Mouse (Mus musculus) midbrain, embryonic 15.5 days (tissue): ENCODE results near the gene Snapin. TPM values are rescaled to one million over a fixed set of nuclear protein-coding genes. Genes with fewer than 3 reads are reported as not detected.

Experiments
- ATAC-seq: fragments of 200-750 bp; cut with Nextera tagmentation; replicated peaks from 2 replicates; pipeline ENCODE4 v1.8.0; 2017; ENCODE audit warnings: moderate TSS enrichment
- H3K27ac ChIP-seq: fragments of 300-500 bp; sonication (generic); 2 replicates; pipeline ENCODE4 v1.5.1; 2015; ENCODE audit warnings: mild to moderate bottlenecking, inconsistent platforms
- H3K27me3 ChIP-seq: fragments of 300-500 bp; sonication (generic); replicated peaks from 2 replicates; pipeline ENCODE4 v1.6.1; 2015; ENCODE audit warnings: inconsistent platforms
- H3K36me3 ChIP-seq: fragments of 300-500 bp; sonication (generic); replicated peaks from 2 replicates; pipeline ENCODE4 v1.6.1; 2015; ENCODE audit warnings: inconsistent platforms
- H3K4me1 ChIP-seq: fragments of 300-500 bp; sonication (generic); 2 replicates; pipeline ENCODE4 v1.6.1; 2015; ENCODE audit warnings: inconsistent platforms
- H3K4me2 ChIP-seq: fragments of 300-500 bp; sonication (generic); 2 replicates; pipeline ENCODE4 v1.6.1; 2015; ENCODE audit warnings: inconsistent platforms, mild to moderate bottlenecking, moderate library complexity
- H3K4me3 ChIP-seq: fragments of 300-500 bp; sonication (generic); 2 replicates; pipeline ENCODE4 v1.5.1; 2015; ENCODE audit warnings: mild to moderate bottlenecking, inconsistent platforms
- H3K9ac ChIP-seq: fragments of 300-500 bp; sonication (generic); 2 replicates; pipeline ENCODE4 v1.6.1; 2015; ENCODE audit warnings: mild to moderate bottlenecking, inconsistent platforms
- H3K9me3 ChIP-seq: fragments of 300-500 bp; sonication (generic); 2 replicates; pipeline ENCODE4 v1.6.1; 2016; ENCODE audit warnings: inconsistent platforms
- WGBS: fragments of 180-500 bp; shearing (Covaris S2); methylation state at CpG from one replicate; pipeline ENCODE4 v1.1.7; 2015; ENCODE audit warnings: mixed read lengths; 5-methylcytosine and 5-hydroxymethylcytosine counted together
- polyA plus RNA-seq: library from polyadenylated mRNA; unstranded; fragments of >200 nt; fragmentation: Nextera tagmentation; extraction: Ambion mirVana; gene quantifications from 2 replicates; pipeline ENCODE4 v1.2.1, GENCODE M21; 2015

Snapin gene
- polyA plus RNA-seq, 1 experiment from 2014 or later, result 83.4 TPM

DNA sequence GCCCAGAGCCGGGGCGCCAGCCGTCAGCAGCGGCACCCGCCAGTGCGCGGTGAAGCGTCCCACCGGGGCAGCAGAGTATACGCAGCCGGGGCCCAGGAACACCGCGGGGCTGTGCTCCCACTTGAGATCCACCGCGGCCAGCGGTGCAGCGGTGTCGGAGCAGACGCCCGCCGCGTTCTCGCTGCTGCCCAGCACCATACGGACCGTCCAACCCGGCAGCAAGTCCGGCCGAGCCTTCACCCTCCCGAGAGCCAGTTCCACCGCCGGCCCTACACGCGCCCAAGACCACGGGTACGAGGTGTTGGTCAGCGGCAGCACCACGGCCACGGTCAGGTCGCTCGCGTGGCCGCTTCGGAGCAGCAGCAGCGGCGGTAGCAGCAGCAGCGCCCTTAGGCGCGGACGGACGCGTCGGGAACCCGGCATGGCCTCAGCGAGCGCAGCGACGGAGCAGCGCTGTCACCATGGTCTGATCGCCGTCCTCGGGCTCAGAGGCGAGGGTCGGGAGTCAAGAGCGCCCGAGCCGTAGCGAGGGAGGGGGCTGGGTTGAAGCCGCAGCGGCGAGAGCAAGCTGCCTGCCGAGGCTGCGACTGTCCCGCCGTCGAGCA is 25.6 kb downstream of the Snapin start:
- Histone ChIP-seq H3K27ac (no peak overlapping the region), H3K36me3 (no peaks in the 10 kb centered on the region), H3K4me1 (peaks cover 15% of the 10 kb centered on the region), H3K9ac (peak overlapping the region; percentile 33), H3K4me2 (peak overlapping the region; percentile 96), H3K4me3 (peak overlapping the region; percentile 51), H3K9me3 (no peaks in the 10 kb centered on the region), H3K27me3 (peaks cover 41% of the 10 kb centered on the region)
- WGBS, result under 1% methylated on average over 75 of the region's 75 CpGs
- ATAC-seq, result peak; percentile 44

DNA sequence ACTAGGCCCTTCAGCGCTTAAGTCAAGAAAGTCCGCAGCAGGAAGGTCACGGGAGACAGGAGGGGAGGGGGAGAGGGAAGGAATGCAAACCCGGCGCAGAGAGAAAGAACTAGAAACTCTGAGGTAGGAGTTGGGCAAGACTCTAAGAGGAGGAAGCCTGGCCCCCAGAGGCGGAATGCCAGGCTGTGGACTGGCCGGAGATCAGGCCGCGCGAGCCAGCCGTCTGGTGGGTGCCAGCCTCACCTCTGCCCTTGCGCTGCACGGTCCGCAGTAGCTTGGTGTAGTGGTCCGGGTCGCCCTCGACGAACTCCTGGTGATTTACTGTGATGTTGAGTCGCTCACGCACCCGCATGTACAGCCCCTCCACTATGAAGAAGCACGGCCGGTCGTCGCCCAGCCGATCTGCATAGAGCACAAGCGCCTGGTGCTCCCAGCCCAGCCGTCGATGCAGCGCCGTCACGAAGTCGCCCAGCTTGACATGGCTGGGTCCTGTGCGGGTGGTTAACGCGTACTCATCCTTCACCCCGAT is 26.2 kb downstream of the Snapin start:
- 12% methylated on average over 37 of the region's 37 CpGs for WGBS
- Histone ChIP-seq H3K9ac (peak overlapping the region; percentile 33; the same call in 1 of the 2 replicates), H3K9me3 (no peaks in the 10 kb centered on the region), H3K27ac (no peak overlapping the region), H3K36me3 (no peaks in the 10 kb centered on the region), H3K4me2 (peak overlapping the region; percentile 96), H3K4me3 (peak overlapping the region; percentile 51), H3K4me1 (peaks cover 15% of the 10 kb centered on the region), H3K27me3 (peaks cover 41% of the 10 kb centered on the region)
- ATAC-seq, result peak; percentile 49

DNA sequence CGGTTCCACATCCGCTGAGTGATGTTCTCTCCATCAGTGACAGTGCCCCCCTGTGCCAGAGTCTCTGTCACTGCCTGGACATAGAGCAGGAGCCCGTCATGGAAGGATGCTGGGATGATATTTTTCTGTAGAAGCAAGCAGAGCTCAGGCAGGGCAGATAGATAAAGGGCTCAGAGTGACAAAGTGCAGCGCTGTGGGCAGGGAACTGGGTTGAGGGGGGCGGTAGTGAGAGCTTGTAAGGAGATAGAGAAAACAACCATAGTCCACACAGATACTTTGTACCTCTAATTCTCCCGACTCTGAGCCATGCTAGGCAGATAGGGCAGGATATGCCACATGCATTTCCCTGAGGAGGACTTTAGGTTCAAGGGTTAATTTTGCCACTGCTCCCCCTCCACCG is 28.3 kb downstream of the Snapin start:
- H3K4me2 ChIP-seq, result no peak overlapping the region
- ATAC-seq, result no peak
- H3K4me1 ChIP-seq, result peaks cover 15% of the 10 kb centered on the region
- WGBS, result 24% methylated on average over 7 of the region's 7 CpGs
- peaks cover 41% of the 10 kb centered on the region for H3K27me3 ChIP-seq
- no peak overlapping the region for H3K4me3 ChIP-seq
- no peaks in the 10 kb centered on the region for H3K36me3 ChIP-seq
- no peak overlapping the region for H3K9ac ChIP-seq
- no peaks in the 10 kb centered on the region for H3K9me3 ChIP-seq
- H3K27ac ChIP-seq, result no peak overlapping the region

DNA sequence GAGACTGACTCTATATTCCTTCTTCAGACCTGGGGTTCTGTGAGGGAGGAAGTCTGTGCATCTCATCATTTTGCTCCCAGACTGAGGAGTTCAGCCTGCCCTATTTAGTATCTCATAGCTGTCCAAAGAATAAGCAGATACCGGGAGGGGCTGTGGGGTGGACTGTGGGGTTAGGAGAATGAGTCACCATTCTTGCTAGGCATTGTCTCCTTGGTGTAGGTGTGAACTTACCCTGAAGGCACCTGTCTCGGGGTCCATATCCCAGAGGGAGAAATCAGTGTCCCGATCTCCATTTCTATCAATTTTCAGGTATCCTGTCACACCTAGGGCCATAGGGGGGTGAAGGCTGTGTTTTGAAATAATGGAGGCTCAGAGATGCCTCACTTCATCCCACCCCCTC is 28.9 kb downstream of the Snapin start:
- no peak overlapping the region for H3K9ac ChIP-seq
- H3K27me3 ChIP-seq, result peaks cover 41% of the 10 kb centered on the region
- ATAC-seq, result no peak
- H3K9me3 ChIP-seq, result no peaks in the 10 kb centered on the region
- no peak overlapping the region for H3K27ac ChIP-seq
- no peak overlapping the region for H3K4me3 ChIP-seq
- 96% methylated on average over 3 of the region's 3 CpGs for WGBS
- peaks cover 15% of the 10 kb centered on the region for H3K4me1 ChIP-seq
- H3K36me3 ChIP-seq, result no peaks in the 10 kb centered on the region
- no peak overlapping the region for H3K4me2 ChIP-seq

DNA sequence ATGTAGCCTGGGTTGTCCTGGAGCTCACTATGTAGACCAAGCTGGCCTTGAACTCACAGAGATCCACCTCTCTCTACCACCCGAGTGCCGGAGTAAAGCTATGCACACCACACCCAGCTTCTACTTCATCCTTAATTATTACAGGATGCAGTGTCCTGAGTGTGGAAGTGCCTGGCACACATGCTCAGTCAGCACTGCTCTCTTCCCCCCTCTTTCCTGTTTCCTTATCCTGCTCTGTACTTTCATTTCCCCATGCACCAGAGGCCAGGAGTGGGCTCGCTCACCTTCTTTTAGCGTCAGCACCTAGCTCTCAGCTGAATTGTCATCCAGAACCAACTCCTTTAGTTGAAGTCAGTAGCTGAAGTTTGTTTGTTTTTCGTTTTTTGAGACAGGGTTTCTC is 30.5 kb downstream of the Snapin start:
- Histone ChIP-seq H3K4me1 (peaks cover 5% of the 10 kb centered on the region), H3K27ac (no peak overlapping the region), H3K9me3 (no peaks in the 10 kb centered on the region), H3K27me3 (peaks cover 30% of the 10 kb centered on the region), H3K4me3 (no peak overlapping the region), H3K36me3 (no peaks in the 10 kb centered on the region), H3K9ac (no peak overlapping the region), H3K4me2 (no peak overlapping the region)
- no peak for ATAC-seq
- WGBS, result 75% methylated on average over 5 of the region's 5 CpGs

DNA sequence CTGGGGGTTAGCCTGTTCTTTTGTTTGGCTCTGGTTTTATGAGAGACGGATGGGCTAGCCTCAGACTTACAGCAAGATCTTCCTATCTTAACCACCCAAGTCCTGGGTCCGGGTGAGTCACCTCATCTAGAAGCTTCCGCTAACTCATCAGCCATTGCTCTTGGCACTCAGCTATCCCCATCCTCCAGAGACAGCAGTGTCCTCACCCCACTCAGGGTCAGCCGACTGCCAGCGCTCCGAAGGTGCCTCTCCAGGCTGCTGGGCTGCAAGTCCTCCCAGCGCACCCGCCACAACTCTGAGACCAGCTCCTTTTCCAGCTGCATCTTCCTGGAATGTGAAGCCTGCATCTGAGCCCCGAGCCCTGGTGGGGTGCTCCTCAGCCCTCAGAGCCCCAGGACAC is 31.1 kb downstream of the Snapin start:
- no peak overlapping the region for H3K4me2 ChIP-seq
- peaks cover 24% of the 10 kb centered on the region for H3K27me3 ChIP-seq
- H3K4me3 ChIP-seq, result no peak overlapping the region
- H3K9ac ChIP-seq, result no peak overlapping the region
- 81% methylated on average over 9 of the region's 9 CpGs for WGBS
- H3K9me3 ChIP-seq, result no peaks in the 10 kb centered on the region
- no peak overlapping the region for H3K27ac ChIP-seq
- H3K4me1 ChIP-seq, result no peaks in the 10 kb centered on the region
- ATAC-seq, result no peak
- H3K36me3 ChIP-seq, result no peaks in the 10 kb centered on the region

DNA sequence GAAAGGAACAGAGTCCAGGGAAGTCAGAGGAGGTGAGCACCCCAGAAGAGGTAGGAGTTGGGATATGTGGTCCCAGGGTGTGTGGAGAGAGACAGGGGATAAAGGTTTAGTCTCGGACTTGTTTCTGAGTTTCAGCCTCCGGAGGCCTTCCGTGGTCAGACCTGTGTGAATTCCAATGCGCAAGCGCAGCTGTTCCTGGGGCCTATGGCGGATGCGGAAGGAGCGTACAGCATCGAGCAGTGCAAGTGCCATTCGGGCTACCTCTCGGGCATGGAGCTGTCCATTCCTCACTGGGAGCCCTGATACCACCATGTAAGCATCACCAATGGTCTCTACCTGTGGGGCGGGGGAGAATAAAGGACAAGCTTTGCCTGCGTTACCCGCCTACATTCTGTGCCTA is 35.9 kb downstream of the Snapin start:
- no peaks in the 10 kb centered on the region for H3K4me1 ChIP-seq
- H3K36me3 ChIP-seq, result no peaks in the 10 kb centered on the region
- H3K4me3 ChIP-seq, result no peak overlapping the region
- H3K4me2 ChIP-seq, result no peak overlapping the region
- WGBS, result 85% methylated on average over 14 of the region's 14 CpGs
- no peaks in the 10 kb centered on the region for H3K27me3 ChIP-seq
- H3K9me3 ChIP-seq, result no peaks in the 10 kb centered on the region
- no peak overlapping the region for H3K9ac ChIP-seq
- no peak overlapping the region for H3K27ac ChIP-seq
- no peak for ATAC-seq

DNA sequence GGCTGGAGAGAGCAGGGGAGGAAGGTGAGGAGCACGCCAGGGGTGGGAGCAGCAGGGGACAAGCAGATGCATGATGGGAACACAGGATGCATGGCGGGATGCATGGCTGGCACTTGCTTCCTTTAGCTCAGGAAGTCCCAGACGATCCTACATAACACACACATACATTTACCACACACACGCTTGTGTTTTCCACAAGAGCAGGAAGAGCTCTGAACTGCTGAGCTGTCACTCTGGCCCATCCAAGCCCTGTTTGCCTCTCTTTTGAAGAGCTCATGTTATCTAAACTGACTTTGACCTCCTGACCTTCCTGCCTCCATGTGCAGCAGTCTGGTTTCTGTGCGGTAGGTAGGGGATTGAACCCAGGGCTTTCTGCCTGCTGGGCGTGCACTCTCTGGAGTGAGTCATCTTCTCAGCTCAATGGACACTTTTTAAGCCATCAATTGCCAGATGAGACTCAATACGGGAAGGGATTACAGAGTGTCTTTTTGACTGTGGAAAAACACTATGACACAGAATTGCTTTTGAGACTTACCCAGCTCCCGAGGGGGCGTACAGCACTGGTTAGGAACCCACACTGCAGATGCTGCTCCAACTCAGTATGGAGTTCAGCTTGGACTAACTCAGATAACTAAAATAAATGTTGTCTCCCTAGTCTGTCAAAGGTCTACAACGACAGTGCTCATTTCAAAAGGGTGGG is 39.3 kb downstream of the Snapin start:
- ATAC-seq, result no peak
- Histone ChIP-seq H3K9me3 (no peaks in the 10 kb centered on the region), H3K4me1 (peaks cover 5% of the 10 kb centered on the region), H3K27ac (no peak overlapping the region), H3K4me2 (no peak overlapping the region), H3K36me3 (no peaks in the 10 kb centered on the region), H3K27me3 (no peaks in the 10 kb centered on the region), H3K4me3 (no peak overlapping the region), H3K9ac (no peak overlapping the region)
- 46% methylated on average over 10 of the region's 10 CpGs for WGBS

DNA sequence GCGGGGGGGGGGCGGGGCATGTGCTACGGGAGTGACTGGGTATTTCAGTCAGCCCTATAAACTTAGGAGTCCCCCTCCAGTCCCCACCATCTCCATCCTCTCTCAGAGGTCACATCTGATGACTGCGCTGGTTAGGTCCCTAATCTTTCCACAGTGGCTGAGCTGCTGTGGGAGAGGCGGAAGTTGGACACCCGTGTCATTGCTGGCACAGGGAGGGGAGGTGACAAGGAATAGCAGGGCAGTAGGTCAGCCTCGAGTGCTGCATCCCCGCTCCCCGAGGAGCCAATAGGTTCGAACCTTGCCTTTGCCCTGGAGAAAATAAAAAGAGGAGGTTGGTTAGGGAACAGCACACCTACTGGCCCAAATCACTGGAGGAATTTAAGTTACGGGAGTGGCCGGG is 40.0 kb downstream of the Snapin start:
- 35% methylated on average over 12 of the region's 12 CpGs for WGBS

DNA sequence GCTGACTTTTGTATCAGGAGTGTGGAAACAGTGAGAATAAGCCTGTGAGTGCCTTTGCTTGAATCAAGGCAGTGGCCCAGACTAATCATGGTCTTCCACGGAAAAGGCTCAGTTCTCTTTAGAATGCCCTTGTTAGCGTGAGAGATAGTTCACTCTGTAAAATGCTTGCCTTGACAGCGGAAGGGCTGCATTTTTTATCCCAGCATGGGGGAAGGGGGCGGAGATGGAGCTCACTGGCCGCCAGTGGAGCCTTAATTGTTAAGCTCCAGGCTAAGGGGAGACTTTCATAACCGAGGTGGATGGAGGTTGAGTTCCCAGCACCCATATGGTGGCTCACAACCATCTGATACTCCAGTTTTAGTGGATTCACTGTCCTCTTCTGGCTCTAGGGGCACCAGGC is 42.2 kb downstream of the Snapin start:
- no peaks in the 10 kb centered on the region for H3K36me3 ChIP-seq
- no peak overlapping the region for H3K9ac ChIP-seq
- H3K27me3 ChIP-seq, result no peaks in the 10 kb centered on the region
- ATAC-seq, result no peak
- H3K9me3 ChIP-seq, result no peaks in the 10 kb centered on the region
- no peak overlapping the region for H3K4me2 ChIP-seq
- H3K27ac ChIP-seq, result no peak overlapping the region
- WGBS, result 31% methylated on average over 6 of the region's 6 CpGs
- H3K4me3 ChIP-seq, result no peak overlapping the region
- H3K4me1 ChIP-seq, result peaks cover 16% of the 10 kb centered on the region

More for the DNA sequence above, 40.0 kb downstream of the Snapin start:
- Histone ChIP-seq H3K36me3 (no peaks in the 10 kb centered on the region), H3K9me3 (no peaks in the 10 kb centered on the region), H3K9ac (no peak overlapping the region), H3K27ac (no peak overlapping the region), H3K4me1 (peaks cover 11% of the 10 kb centered on the region), H3K4me2 (no peak overlapping the region), H3K27me3 (no peaks in the 10 kb centered on the region), H3K4me3 (no peak overlapping the region)
- ATAC-seq, result no peak

DNA sequence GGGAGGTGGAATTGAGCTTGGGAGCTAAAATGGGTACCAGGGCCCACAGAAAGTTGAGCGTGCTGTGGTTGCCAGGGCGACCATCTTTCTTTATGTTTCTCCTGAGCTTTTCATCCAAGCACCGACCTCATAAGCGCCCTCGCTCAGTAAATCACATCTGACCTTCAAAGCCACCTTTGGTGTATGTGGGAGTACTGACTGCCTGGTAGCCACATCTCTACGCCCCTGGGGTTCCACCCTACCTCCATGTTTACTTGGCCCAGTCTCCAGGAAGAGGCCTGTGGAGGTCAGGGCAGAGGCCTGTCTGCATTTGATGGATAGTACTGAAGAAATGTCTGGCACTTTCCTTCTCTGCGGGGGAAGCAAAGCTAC is 43.7 kb downstream of the Snapin start:
- WGBS, result 33% methylated on average over 7 of the region's 7 CpGs

DNA sequence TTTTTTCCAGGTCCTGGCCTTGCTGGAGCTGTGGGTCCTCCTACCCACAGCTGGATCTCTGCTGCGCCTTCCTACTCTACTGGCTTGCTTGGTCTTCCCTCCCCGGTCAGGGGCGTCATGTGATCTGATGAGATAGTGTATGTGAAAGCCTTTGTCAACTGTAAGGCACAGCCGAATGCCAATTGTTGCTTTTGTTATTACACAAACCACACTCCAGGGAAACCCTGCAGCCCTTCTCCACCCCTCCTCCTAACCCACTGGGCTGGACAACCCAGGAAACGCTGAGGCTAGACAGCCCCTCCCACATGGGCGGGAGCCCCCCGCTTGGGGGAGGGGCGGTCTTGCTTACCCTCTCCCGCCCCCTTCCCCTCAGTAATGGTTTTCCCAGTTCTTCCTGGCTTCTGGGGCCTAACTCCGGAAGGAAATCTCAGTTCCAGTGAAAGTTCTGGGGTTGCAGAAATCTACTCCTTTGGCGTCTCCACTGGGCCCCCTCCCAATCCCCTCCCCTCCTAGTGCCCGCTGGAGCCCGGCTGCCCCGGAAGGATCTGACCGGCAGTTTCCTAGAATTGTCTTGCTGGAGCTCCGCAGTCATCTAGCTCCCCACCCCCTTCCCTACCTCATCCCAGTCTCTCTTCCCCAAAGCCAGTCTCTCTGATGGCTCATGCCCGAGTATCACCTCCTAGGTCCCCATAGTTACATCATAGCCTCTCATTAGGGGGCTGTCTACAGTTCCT is 44.3 kb downstream of the Snapin start:
- peak; percentile 93 for ATAC-seq

More for the DNA sequence above, 43.7 kb downstream of the Snapin start:
- Histone ChIP-seq H3K27me3 (no peaks in the 10 kb centered on the region), H3K4me1 (peaks cover 16% of the 10 kb centered on the region), H3K4me2 (peak overlapping the region; percentile 49), H3K27ac (peak overlapping the region; percentile 81), H3K36me3 (no peaks in the 10 kb centered on the region), H3K4me3 (peak overlapping the region; percentile 28), H3K9me3 (no peaks in the 10 kb centered on the region), H3K9ac (no peak overlapping the region)
- peak; percentile 46 for ATAC-seq

More for the DNA sequence above, 44.3 kb downstream of the Snapin start:
- Histone ChIP-seq H3K36me3 (no peaks in the 10 kb centered on the region), H3K9ac (peak overlapping the region; percentile 31; the same call in 1 of the 2 replicates), H3K9me3 (no peaks in the 10 kb centered on the region), H3K27me3 (no peaks in the 10 kb centered on the region), H3K4me3 (peak overlapping the region; percentile 28), H3K27ac (peak overlapping the region; percentile 81), H3K4me2 (peak overlapping the region; percentile 49), H3K4me1 (peaks cover 16% of the 10 kb centered on the region)
- under 1% methylated on average over 17 of the region's 17 CpGs for WGBS
